Mouse (Mus musculus) heart, embryonic 14.5 days (tissue): ENCODE measurements at regions not wholly inside any gene's neighbourhood (a gene's known extent, or its start where the extent isn't known, plus 50 kb on each side); places are given as distances from the start of the nearest gene placed in this dataset.

Source experiments
- ATAC-seq: fragments of 200-750 bp; cut with Nextera tagmentation; 2 replicates; pipeline ENCODE4 v1.8.0; 2017; ENCODE audit warnings: low read depth, moderate TSS enrichment; ENCODE audit not compliant: insufficient number of reproducible peaks, insufficient read depth, low FRiP score
- H3K27ac ChIP-seq, 2 experiments: fragments of 200-500 bp in 1 of 2; fragments of 300-500 bp in 1 of 2; sonication (generic) in 1 of 2; replicated peaks in 1 of 2; 2 replicates each; pipeline ENCODE4 v1.5.1; 2012 to 2014; ENCODE audit warnings: low read depth in 2 of 2, low read length in 2 of 2, control low read depth in 1 of 2, mild to moderate bottlenecking in 1 of 2, mixed read lengths in 1 of 2; ENCODE audit not compliant: control insufficient read depth in 1 of 2, insufficient read depth in 1 of 2
- H3K27me3 ChIP-seq: fragments of 300-500 bp; sonication (generic); 2 replicates; pipeline ENCODE4 v1.6.1; 2014; ENCODE audit warnings: mild to moderate bottlenecking, low read length, control low read depth; ENCODE audit not compliant: control insufficient read depth, insufficient read depth
- H3K36me3 ChIP-seq: fragments of 300-500 bp; sonication (generic); 2 replicates; pipeline ENCODE4 v1.6.1; 2014; ENCODE audit warnings: mild to moderate bottlenecking, control low read depth, low read length, mixed read lengths; ENCODE audit not compliant: control insufficient read depth, insufficient read depth
- H3K4me1 ChIP-seq, 2 experiments: fragments of 200-500 bp in 1 of 2; fragments of 300-500 bp in 1 of 2; sonication (generic) in 1 of 2; 2 replicates each; pipeline ENCODE4 v1.6.1; 2012 to 2014; ENCODE audit warnings: low read length in 2 of 2, control low read depth in 1 of 2, mixed read lengths in 1 of 2; ENCODE audit not compliant: control insufficient read depth in 2 of 2, insufficient read depth in 2 of 2
- H3K4me2 ChIP-seq: fragments of 300-500 bp; sonication (generic); 2 replicates; pipeline ENCODE4 v1.6.1; 2014; ENCODE audit warnings: mild to moderate bottlenecking, low read length
- H3K4me3 ChIP-seq, 2 experiments: fragments of 200-500 bp in 1 of 2; fragments of 300-500 bp in 1 of 2; sonication (generic) in 1 of 2; 2 replicates each; pipeline ENCODE4 v1.5.1; 2012 to 2014; ENCODE audit warnings: low read length in 2 of 2, mild to moderate bottlenecking in 2 of 2, control low read depth in 1 of 2, low read depth in 1 of 2, moderate library complexity in 1 of 2; ENCODE audit not compliant: control insufficient read depth in 1 of 2, insufficient read depth in 1 of 2
- H3K9ac ChIP-seq: fragments of 300-500 bp; sonication (generic); 2 replicates; pipeline ENCODE4 v1.6.1; 2014; ENCODE audit warnings: mild to moderate bottlenecking, low read length
- H3K9me3 ChIP-seq: fragments of 300-500 bp; sonication (generic); 2 replicates; pipeline ENCODE4 v1.6.1; 2016; ENCODE audit warnings: low read length, control low read depth; ENCODE audit not compliant: control insufficient read depth
- WGBS: fragments of 180-500 bp; shearing (Covaris S2); extraction: QIAGEN DNeasy Blood & Tissue Kit; methylation state at CpG from one replicate; pipeline ENCODE4 v1.1.7; 2014; 5-methylcytosine and 5-hydroxymethylcytosine counted together

DNA sequence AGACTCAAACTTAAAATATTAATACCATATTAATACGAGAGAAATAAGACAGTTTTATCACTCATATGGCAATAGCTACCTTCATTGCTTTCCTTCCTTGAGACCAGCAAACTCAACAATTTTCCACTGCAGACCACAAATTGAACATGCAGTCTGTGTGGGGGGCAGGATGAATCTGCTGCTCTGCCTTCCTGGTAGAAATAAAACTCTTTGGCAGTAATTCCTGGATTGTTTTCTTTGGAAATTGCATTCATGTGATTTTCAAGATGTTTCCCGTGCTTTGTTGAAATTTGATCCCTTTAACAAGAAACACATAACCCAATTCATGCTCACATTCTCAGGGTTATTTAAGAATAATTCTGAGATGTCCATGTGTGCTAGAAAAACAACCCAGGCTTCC is 555.1 kb upstream of the Clint1 start:
- Histone ChIP-seq H3K27me3 (no peaks in the 10 kb centered on the region), H3K4me3 (no peak overlapping the region), H3K36me3 (no peaks in the 10 kb centered on the region), H3K9me3 (no peaks in the 10 kb centered on the region), H3K27ac (no peak overlapping the region), H3K9ac (no peak overlapping the region), H3K4me1 (no peaks in the 10 kb centered on the region), H3K4me2 (no peak overlapping the region)
- no peak for ATAC-seq
- WGBS: 52% methylated on average over 2 of the region's 2 CpGs

DNA sequence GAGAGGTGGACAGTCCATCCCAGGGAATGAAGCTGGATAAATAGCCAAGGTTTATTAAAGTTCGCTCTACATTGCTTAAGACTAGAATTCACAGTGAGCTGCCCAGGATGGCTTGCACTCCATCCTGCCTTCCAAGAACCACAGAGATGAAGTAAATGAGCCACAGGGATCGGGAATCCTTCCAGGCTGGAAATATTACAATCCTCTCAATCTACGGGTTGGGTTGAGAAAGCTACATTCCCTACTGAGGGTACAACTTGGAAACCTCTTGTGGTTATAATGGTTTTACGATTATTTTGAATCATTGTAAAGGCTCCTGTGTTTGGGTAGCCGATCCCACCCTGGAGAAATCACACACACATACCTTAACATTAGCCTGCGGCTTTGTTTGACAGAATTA is 539.9 kb upstream of the Clint1 start:
- 83% methylated on average over 6 of the region's 6 CpGs for WGBS
- no peaks in the 10 kb centered on the region for H3K27me3 ChIP-seq
- no peak overlapping the region for H3K4me2 ChIP-seq
- no peaks in the 10 kb centered on the region for H3K4me1 ChIP-seq
- no peak overlapping the region for H3K27ac ChIP-seq
- no peak overlapping the region for H3K9ac ChIP-seq
- H3K9me3 ChIP-seq: no peaks in the 10 kb centered on the region
- no peak overlapping the region for H3K4me3 ChIP-seq
- H3K36me3 ChIP-seq: no peaks in the 10 kb centered on the region
- no peak for ATAC-seq

- Histone ChIP-seq H3K9me3 (no peaks in the 10 kb centered on the region), H3K27ac (no peak overlapping the region), H3K36me3 (no peaks in the 10 kb centered on the region), H3K4me1 (no peaks in the 10 kb centered on the region), H3K4me3 (no peak overlapping the region), H3K9ac (no peak overlapping the region), H3K27me3 (no peaks in the 10 kb centered on the region), H3K4me2 (no peak overlapping the region)
- ATAC-seq: no peak
- 68% methylated on average over 5 of the region's 5 CpGs for WGBS
Measured at GRCm38 (mm10) chr11:45323766-45324165, 528.1 kb upstream of the Clint1 start.

- WGBS: 61% methylated on average over 2 of the region's 2 CpGs
Measured at GRCm38 (mm10) chr11:45330319-45330718, 521.5 kb upstream of the Clint1 start.

DNA sequence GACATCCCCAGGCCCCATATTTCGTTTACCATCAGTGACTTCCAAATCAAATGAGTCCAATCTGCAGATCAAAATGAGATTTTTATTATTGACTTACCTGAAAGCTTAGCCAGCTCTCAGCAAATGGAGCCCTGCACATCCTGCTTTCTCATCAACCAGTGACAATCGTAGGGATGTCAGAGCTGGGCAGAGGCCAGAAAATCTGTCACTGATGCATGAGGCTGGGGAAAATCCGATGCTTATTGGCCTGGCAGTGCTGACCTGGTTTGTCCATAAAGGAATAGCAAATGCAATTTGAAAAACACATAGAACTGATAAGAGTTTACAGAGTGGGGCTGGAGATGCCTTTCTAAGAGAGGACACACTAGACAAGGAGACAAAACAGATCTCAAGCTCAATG is 518.1 kb upstream of the Clint1 start:
- no peaks in the 10 kb centered on the region for H3K27me3 ChIP-seq
- no peak overlapping the region for H3K4me2 ChIP-seq
- H3K4me1 ChIP-seq: no peaks in the 10 kb centered on the region
- H3K4me3 ChIP-seq: no peak overlapping the region
- no peak overlapping the region for H3K9ac ChIP-seq
- no peak overlapping the region for H3K27ac ChIP-seq
- ATAC-seq: no peak
- 64% methylated on average over 3 of the region's 3 CpGs for WGBS
- H3K36me3 ChIP-seq: no peaks in the 10 kb centered on the region
- H3K9me3 ChIP-seq: no peaks in the 10 kb centered on the region

More at GRCm38 (mm10) chr11:45330319-45330718, 521.5 kb upstream of the Clint1 start:
- Histone ChIP-seq H3K9me3 (no peaks in the 10 kb centered on the region), H3K4me3 (no peak overlapping the region), H3K4me1 (no peaks in the 10 kb centered on the region), H3K36me3 (no peaks in the 10 kb centered on the region), H3K27ac (no peak overlapping the region), H3K27me3 (no peaks in the 10 kb centered on the region), H3K4me2 (no peak overlapping the region), H3K9ac (no peak overlapping the region)
- ATAC-seq: no peak

DNA sequence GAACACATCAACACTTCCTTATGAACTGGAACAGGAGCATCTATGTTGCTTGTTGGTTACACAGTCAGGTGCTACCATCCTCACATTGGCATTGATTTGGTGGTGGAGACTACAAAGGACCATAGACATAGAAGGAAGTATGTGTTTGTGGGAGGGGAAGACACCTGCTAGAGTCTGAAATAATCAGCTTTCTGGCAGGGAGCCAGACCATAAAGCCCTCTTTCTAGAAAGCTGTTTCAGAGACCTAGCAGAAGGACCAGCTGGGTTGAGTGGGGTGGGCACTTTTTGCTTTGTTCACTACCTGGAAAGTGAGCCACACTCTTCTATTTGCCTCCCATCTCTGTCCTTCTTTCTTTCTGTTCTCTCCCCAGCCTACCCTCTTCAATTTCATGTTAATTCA is 502.5 kb upstream of the Clint1 start:
- no peak for ATAC-seq

GRCm38 (mm10) chr11:45365343-45365742 is 486.5 kb upstream of the Clint1 start:
- H3K4me1 ChIP-seq: no peaks in the 10 kb centered on the region
- ATAC-seq: no peak
- no peaks in the 10 kb centered on the region for H3K36me3 ChIP-seq
- H3K4me2 ChIP-seq: no peak overlapping the region
- H3K27ac ChIP-seq: no peak overlapping the region
- WGBS: 85% methylated on average over 3 of the region's 3 CpGs
- no peak overlapping the region for H3K9ac ChIP-seq
- H3K9me3 ChIP-seq: no peaks in the 10 kb centered on the region
- no peaks in the 10 kb centered on the region for H3K27me3 ChIP-seq
- no peak overlapping the region for H3K4me3 ChIP-seq

More for the DNA sequence above, 502.5 kb upstream of the Clint1 start:
- H3K4me3 ChIP-seq: no peak overlapping the region
- H3K4me2 ChIP-seq: no peak overlapping the region
- no peaks in the 10 kb centered on the region for H3K4me1 ChIP-seq
- H3K9me3 ChIP-seq: no peaks in the 10 kb centered on the region
- no peaks in the 10 kb centered on the region for H3K36me3 ChIP-seq
- no peaks in the 10 kb centered on the region for H3K27me3 ChIP-seq
- no peak overlapping the region for H3K27ac ChIP-seq
- no peak overlapping the region for H3K9ac ChIP-seq

DNA sequence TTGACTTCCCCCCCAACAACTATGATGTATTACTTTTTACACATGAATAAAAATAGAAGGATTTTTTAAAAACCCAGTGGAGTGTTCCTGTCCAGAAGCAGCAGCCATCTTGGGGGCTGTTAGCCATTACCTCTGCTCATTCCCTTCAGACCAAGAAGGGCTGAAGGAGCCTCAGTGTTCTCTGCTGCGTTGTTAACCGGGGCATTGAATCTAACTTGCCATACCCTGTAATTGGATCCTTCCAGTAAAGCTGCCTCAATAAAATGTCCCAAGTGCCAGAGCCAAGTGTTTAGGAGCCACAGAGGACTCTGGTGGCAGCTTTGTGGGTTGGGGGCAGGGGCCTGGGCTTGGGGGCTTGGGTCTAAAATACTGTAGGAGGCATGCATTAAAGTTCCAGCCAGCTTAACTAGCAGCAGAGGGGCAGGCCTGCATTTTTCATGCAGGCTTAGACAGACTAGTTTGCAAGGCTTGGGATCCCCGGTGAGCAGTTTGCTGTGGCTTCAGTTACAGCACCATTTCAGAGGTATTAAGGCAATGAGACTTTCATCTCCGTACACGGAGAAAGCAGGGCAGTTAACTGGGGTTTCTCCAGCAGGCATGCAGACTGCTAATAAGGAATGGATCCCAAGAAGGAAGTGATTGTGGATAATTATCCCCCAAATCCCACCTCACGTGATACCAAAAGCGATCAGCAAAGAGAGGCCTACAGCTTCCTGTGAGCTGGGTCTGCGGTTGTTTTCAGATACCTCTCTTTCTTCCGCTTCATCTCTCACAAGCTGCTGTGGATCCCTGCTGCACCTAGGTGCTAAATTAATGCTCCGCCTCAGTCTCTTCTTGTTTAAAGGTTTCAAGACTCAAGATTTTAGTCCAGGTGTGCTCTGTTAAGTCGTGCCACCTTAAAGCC is 462.4 kb upstream of the Clint1 start:
- 62% methylated on average over 11 of the region's 11 CpGs for WGBS
- no peak for ATAC-seq
- no peak overlapping the region for H3K4me2 ChIP-seq
- no peak overlapping the region for H3K27ac ChIP-seq
- H3K9me3 ChIP-seq: no peaks in the 10 kb centered on the region
- H3K4me3 ChIP-seq: no peak overlapping the region
- H3K36me3 ChIP-seq: no peaks in the 10 kb centered on the region
- no peak overlapping the region for H3K9ac ChIP-seq
- H3K4me1 ChIP-seq: no peaks in the 10 kb centered on the region
- no peaks in the 10 kb centered on the region for H3K27me3 ChIP-seq
